Mouse (Mus musculus): Measurements from ENCODE around the gene Acad12. TPM values are rescaled to one million over a fixed set of nuclear protein-coding genes. Genes with fewer than 3 reads are reported as not detected.
"Not testable (repeated sequence)": the region's sequence is repeated elsewhere in the genome, so short reads cannot be mapped to it uniquely, and the experiment has no call there.

Gene Acad12
- polyA plus RNA-seq, 1 experiment from 2014 or later, result 1.7 TPM

DNA sequence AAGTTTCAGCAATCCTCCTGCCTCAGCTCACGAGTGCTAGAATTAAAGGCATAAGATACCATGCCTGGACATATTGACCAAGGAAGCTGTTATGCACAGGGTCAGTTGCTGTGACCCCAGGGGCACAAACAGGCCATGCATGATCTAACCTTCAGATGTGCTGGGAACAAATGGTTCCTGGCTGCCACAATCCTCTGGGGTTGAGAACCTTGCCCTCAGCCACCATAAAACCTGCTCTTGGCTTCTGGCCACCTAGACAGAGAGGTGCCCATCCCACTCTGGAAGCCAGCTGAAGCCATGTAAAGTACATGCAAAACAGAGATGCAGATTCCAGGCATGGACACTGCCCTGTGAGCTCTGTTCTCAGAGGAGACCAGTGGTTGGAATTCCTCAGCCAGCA lies 14.9 kb downstream of the Acad12 start:
- H3K27me3 ChIP-seq; H3K9me3 ChIP-seq; H3K4me1 ChIP-seq (replicated peaks); H3K27ac ChIP-seq; H3K9ac ChIP-seq; H3K4me3 ChIP-seq; H3K36me3 ChIP-seq; H3K4me2 ChIP-seq; ATAC-seq (ENCODE audit: low FRiP score): not testable (repeated sequence)
- WGBS, result 84% methylated on average over 1 of the region's 1 CpGs

GRCm38 (mm10) chr5:121601547-121602299 lies 17.0 kb downstream of the Acad12 start:
- no peaks in the 10 kb centered on the region for H3K36me3 ChIP-seq
- H3K4me1 ChIP-seq (replicated peaks), result 0 out of 2 replicates have a peak, but pooled peaks cover 4% of the 10 kb centered on the region
- 35% methylated on average over 9 of the region's 9 CpGs for WGBS
- no peak overlapping the region for H3K4me2 ChIP-seq
- no peak for ATAC-seq (ENCODE audit: low FRiP score)
- no peak overlapping the region for H3K27ac ChIP-seq
- no peaks in the 10 kb centered on the region for H3K27me3 ChIP-seq
- H3K9me3 ChIP-seq, result no peaks in the 10 kb centered on the region
- H3K4me3 ChIP-seq, result no peak overlapping the region
- H3K9ac ChIP-seq, result no peak overlapping the region

- Histone ChIP-seq H3K36me3 (no peaks in the 10 kb centered on the region), H3K27me3 (no peaks in the 10 kb centered on the region), H3K9me3 (no peaks in the 10 kb centered on the region), H3K4me3 (no peak overlapping the region), H3K27ac (no peak overlapping the region), H3K4me2 (no peak overlapping the region), H3K4me1 (replicated peaks) (peaks cover 10% of the 10 kb centered on the region), H3K9ac (no peak overlapping the region)
- WGBS, result 65% methylated on average over 13 of the region's 13 CpGs
- no peak for ATAC-seq (ENCODE audit: low FRiP score)
Measured at GRCm38 (mm10) chr5:121598871-121599610, 19.7 kb downstream of the Acad12 start.

GRCm38 (mm10) chr5:121597991-121598537 lies 20.7 kb downstream of the Acad12 start:
- Histone ChIP-seq H3K27ac (no peak overlapping the region), H3K4me2 (no peak overlapping the region), H3K27me3 (no peaks in the 10 kb centered on the region), H3K4me3 (no peak overlapping the region), H3K9ac (no peak overlapping the region), H3K36me3 (no peaks in the 10 kb centered on the region), H3K9me3 (no peaks in the 10 kb centered on the region), H3K4me1 (replicated peaks) (peaks cover 17% of the 10 kb centered on the region)
- ATAC-seq (ENCODE audit: low FRiP score), result no peak
- WGBS, result 80% methylated on average over 7 of the region's 7 CpGs

GRCm38 (mm10) chr5:121597332-121597731 lies 21.4 kb downstream of the Acad12 start:
- 0 out of 2 replicates have a peak, but pooled peaks cover 7% of the 10 kb centered on the region for H3K27me3 ChIP-seq
- no peak overlapping the region for H3K4me3 ChIP-seq
- no peak overlapping the region for H3K27ac ChIP-seq
- no peaks in the 10 kb centered on the region for H3K36me3 ChIP-seq
- H3K4me2 ChIP-seq, result no peak overlapping the region
- peaks cover 25% of the 10 kb centered on the region for H3K4me1 ChIP-seq (replicated peaks)
- ATAC-seq (ENCODE audit: low FRiP score), result no peak
- no peak overlapping the region for H3K9ac ChIP-seq
- WGBS, result 78% methylated on average over 4 of the region's 4 CpGs
- H3K9me3 ChIP-seq, result no peaks in the 10 kb centered on the region

DNA sequence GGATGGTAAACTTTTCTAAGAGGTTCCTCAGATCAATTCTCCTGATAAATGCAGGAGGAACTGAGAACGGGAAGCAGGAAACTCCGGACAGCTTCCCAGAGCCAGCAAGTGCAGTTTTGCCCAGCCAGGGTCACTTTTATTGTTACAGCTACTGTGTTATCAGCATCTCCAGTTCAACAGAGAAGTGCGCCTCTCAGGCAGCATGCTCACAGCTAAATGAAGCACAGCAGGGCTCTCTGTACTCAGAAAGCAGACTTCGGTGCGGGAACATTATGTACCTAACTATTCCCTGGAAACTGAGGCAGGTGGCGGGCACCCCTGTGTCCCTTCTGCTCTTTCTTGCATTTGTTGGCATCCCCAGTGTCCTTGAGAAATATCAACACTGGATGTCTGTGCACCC lies 22.5 kb downstream of the Acad12 start:
- no peak overlapping the region for H3K9ac ChIP-seq
- no peak overlapping the region for H3K4me2 ChIP-seq
- ATAC-seq (ENCODE audit: low FRiP score), result no peak
- peaks cover 29% of the 10 kb centered on the region for H3K4me1 ChIP-seq (replicated peaks)
- no peak overlapping the region for H3K4me3 ChIP-seq
- WGBS, result 83% methylated on average over 6 of the region's 6 CpGs
- no peaks in the 10 kb centered on the region for H3K36me3 ChIP-seq
- H3K27me3 ChIP-seq, result 0 out of 2 replicates have a peak, but pooled peaks cover 7% of the 10 kb centered on the region
- H3K27ac ChIP-seq, result no peak overlapping the region
- H3K9me3 ChIP-seq, result no peaks in the 10 kb centered on the region

DNA sequence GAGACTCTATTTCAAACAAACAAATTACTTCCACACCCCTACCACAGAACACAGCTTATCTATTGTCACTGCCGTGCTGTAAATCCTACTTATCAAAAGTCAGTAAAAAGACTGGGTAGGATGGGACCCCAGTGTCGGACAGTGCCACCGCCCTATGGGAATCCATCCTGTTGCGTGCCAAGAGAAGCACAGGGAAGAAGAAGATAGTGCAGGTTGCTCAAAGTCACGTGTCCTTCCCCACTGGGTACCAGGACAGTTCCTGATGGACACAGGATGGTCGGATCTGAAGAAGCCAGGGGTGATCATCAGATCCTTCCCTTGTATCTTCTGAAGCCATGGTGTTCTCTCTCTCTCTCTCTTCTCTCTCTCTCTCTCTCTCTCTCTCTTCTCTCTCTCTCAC lies 23.0 kb downstream of the Acad12 start:
- 81% methylated on average over 6 of the region's 6 CpGs for WGBS
- Histone ChIP-seq H3K9ac (no peak overlapping the region), H3K27me3 (0 out of 2 replicates have a peak, but pooled peaks cover 7% of the 10 kb centered on the region), H3K27ac (no peak overlapping the region), H3K4me2 (no peak overlapping the region), H3K4me3 (no peak overlapping the region), H3K36me3 (no peaks in the 10 kb centered on the region), H3K9me3 (no peaks in the 10 kb centered on the region), H3K4me1 (replicated peaks) (peaks cover 30% of the 10 kb centered on the region)
- ATAC-seq (ENCODE audit: low FRiP score), result no peak

DNA sequence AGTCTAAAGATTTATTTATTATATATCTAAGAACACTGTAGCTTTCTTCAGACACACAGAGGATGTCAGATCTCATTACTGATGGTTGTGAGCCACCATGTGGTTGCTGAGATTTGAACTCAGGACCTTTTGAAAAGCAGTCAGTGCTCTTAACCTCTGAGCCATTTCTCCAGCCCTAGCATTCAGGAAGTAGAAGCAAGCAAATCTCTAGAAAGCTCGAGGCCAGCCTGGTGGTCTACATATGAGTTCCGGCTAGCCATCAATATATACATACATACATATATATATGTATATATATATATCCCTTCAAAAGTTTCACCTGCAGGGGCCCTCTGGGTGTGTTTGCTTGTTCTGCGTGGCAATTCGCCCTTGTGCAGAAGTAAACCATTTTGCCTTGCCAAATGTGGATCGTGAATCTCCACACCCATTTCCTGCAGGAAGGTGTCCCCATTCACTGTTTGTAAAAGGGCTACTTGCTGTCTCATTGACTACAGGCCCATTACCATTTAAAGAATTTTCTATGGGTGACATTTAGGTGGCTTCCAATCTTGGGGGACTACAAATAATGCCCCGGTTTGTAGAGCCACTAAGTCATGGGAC lies 23.9 kb downstream of the Acad12 start:
- Histone ChIP-seq H3K9me3 (no peaks in the 10 kb centered on the region), H3K4me3 (peak overlapping the region; percentile 68; the same call in 1 of the 2 replicates), H3K36me3 (no peaks in the 10 kb centered on the region), H3K4me2 (peak overlapping the region; percentile 95), H3K4me1 (replicated peaks) (peaks cover 30% of the 10 kb centered on the region), H3K9ac (no peak overlapping the region), H3K27ac (peak overlapping the region; percentile 79; the same call in 1 of the 2 replicates), H3K27me3 (0 out of 2 replicates have a peak, but pooled peaks cover 7% of the 10 kb centered on the region)
- no peak for ATAC-seq (ENCODE audit: low FRiP score)
- WGBS, result 85% methylated on average over 6 of the region's 6 CpGs

DNA sequence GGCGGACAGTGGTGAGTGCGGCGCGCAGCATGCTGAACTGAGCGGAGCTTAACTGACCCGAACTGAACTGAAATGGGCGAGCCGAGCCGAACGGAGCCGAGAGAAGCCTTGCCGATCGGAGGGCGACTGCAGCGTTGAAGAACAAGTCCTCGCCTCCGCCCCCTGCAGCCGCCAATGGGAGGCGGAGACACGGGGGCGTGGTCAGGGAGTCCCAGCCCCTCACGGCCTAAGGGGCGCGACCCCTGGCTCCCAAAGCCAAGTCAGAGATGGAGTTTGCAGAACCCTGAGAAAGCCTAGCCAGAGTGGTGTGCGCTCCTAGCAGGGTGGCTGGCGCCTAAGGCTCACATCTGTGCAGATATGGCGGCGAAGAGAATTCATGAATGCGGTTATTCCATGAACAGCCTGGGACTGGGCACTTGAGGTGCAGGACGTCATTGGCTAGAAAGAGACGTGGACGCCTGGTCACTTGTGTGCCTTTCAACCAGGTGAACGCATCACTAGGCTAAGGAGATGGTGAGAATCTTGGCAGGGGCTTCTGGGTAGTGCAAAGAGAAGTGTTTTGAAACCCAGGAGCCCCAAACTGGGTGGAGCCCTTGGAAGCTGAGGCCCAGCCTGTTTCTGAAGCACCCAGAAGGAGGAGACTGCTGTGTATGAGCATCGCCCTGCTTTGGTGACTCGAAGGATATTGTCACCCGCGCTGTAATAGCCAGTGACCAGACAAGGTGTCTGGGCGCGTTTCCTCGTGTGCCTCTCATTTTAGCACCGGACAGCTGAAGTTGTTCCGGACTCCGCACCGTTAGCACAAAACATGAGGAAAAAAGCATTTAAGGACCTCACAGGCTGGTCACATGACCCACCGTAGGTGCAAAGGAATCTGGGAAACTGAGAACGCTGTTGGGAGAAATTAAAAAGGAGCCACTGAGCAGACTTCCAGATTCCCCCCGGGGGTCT lies 25.0 kb downstream of the Acad12 start, which contains the start of gene Aldh2:
Gene Aldh2, minus strand, starts transcription at position 374 of the 951 bp plus-strand sequence.
- peak within 1 kb of the TSS; percentile 68 for H3K4me3 ChIP-seq
- H3K9me3 ChIP-seq, result no peaks in the 10 kb centered on the region
- H3K4me1 ChIP-seq (replicated peaks), result peaks cover 30% of the 10 kb centered on the region
- no peaks in the 10 kb centered on the region for H3K36me3 ChIP-seq
- H3K9ac ChIP-seq, result peak within 1 kb of the TSS; percentile 84
- 0 out of 2 replicates have a peak, but pooled peaks cover 7% of the 10 kb centered on the region for H3K27me3 ChIP-seq
- H3K27ac ChIP-seq, result peak within 1 kb of the TSS; percentile 79
- peak; percentile 83 for ATAC-seq (ENCODE audit: low FRiP score)
- 3% methylated on average over 47 of the region's 47 CpGs for WGBS
- peak within 1 kb of the TSS; percentile 95 for H3K4me2 ChIP-seq

GRCm38 (mm10) chr5:121592816-121593407 lies 25.8 kb downstream of the Acad12 start:
- H3K4me3 ChIP-seq, result peak overlapping the region; percentile 68
- H3K9ac ChIP-seq, result peak overlapping the region; percentile 84
- peaks cover 30% of the 10 kb centered on the region for H3K4me1 ChIP-seq (replicated peaks)
- peak overlapping the region; percentile 79; the same call in 1 of the 2 replicates for H3K27ac ChIP-seq
- 0 out of 2 replicates have a peak, but pooled peaks cover 7% of the 10 kb centered on the region for H3K27me3 ChIP-seq
- peak overlapping the region; percentile 95 for H3K4me2 ChIP-seq
- 5% methylated on average over 32 of the region's 33 CpGs for WGBS
- no peaks in the 10 kb centered on the region for H3K36me3 ChIP-seq
- peak; percentile 50 for ATAC-seq (ENCODE audit: low FRiP score)
- H3K9me3 ChIP-seq, result no peaks in the 10 kb centered on the region

All from hindbrain, embryonic 13.5 days (tissue).